In genomic region chr19:55376331-55376730, GRCm38 (mm10) we compare ENCODE assay signal across 1 mouse cellular context.
TF ChIP-seq lines count a peak whose summit lies in the region.

No protein-coding gene starts in this region.

TF ChIP-seq in MEL, 35 proteins besides CTCF, POLR2A, EP300 and RAD21 (continued from another document):
- TF ChIP-seq MAX (IDR thresholded peaks at IDR 0.05; ENCODE audit: low read length) (no peak), CHD2 (IDR thresholded peaks at IDR 0.05; ENCODE audit: low read length) (no peak), JUND (IDR thresholded peaks at IDR 0.05; ENCODE audit: low read depth, low read length) (no peak), TCF12 (IDR thresholded peaks at IDR 0.05; ENCODE audit: low read depth, low read length) (no peak), BHLHE40 (IDR thresholded peaks at IDR 0.05; ENCODE audit: borderline replicate concordance, low read depth, low read length) (no peak), E2F4 (IDR thresholded peaks at IDR 0.05; ENCODE audit: borderline replicate concordance, low read depth, low read length) (no peak)
